Mouse (Mus musculus) fibroblast of lung, adult 2 months (primary cell): ENCODE data around the gene Pdlim7.

ENCODE experiments used
- DNase-seq: peaks from one replicate; pipeline ENCODE4 v3.0.0-alpha.2; 2011; ENCODE audit warnings: low read depth

Pdlim7 gene

GRCm38 (mm10) chr13:55519606-55520005 is 6.1 kb upstream of the Pdlim7 start:
- no peak for DNase-seq

- peak; percentile 63 for DNase-seq
Observed at GRCm38 (mm10) chr13:55516955-55517354, 3.5 kb upstream of the Pdlim7 start.

- no peak for DNase-seq
Observed at GRCm38 (mm10) chr13:55513828-55514227, 352 bp upstream of the Pdlim7 start.

GRCm38 (mm10) chr13:55512379-55513031 is 971 bp downstream of the Pdlim7 start:
- DNase-seq: no peak

GRCm38 (mm10) chr13:55511492-55511861 is 2.0 kb downstream of the Pdlim7 start:
- no peak for DNase-seq

GRCm38 (mm10) chr13:55510668-55511491 is 2.6 kb downstream of the Pdlim7 start:
- DNase-seq: peak; percentile 96

GRCm38 (mm10) chr13:55510332-55510667 is 3.2 kb downstream of the Pdlim7 start:
- DNase-seq: no peak

GRCm38 (mm10) chr13:55508531-55508930 is 4.9 kb downstream of the Pdlim7 start:
- DNase-seq: no peak

GRCm38 (mm10) chr13:55507877-55508276 is 5.6 kb downstream of the Pdlim7 start:
- DNase-seq: no peak

- peak; percentile 46 for DNase-seq
Observed at GRCm38 (mm10) chr13:55506697-55507096, 6.8 kb downstream of the Pdlim7 start.

- DNase-seq: no peak
Observed at GRCm38 (mm10) chr13:55505810-55506209, 7.7 kb downstream of the Pdlim7 start.

- no peak for DNase-seq
Observed at GRCm38 (mm10) chr13:55504390-55504789, 9.1 kb downstream of the Pdlim7 start.

- DNase-seq: no peak
Observed at GRCm38 (mm10) chr13:55502405-55502804, 11.1 kb downstream of the Pdlim7 start.

GRCm38 (mm10) chr13:55500575-55500974 is 12.9 kb downstream of the Pdlim7 start:
- no peak for DNase-seq

- no peak for DNase-seq
Observed at GRCm38 (mm10) chr13:55498906-55499305, 14.6 kb downstream of the Pdlim7 start.

GRCm38 (mm10) chr13:55496661-55497060 is 16.8 kb downstream of the Pdlim7 start:
- no peak for DNase-seq

- DNase-seq: no peak
Observed at GRCm38 (mm10) chr13:55495702-55496101, 17.8 kb downstream of the Pdlim7 start.

GRCm38 (mm10) chr13:55494883-55495621 is 18.4 kb downstream of the Pdlim7 start:
- DNase-seq: no peak

GRCm38 (mm10) chr13:55494257-55494656 is 19.2 kb downstream of the Pdlim7 start:
- no peak for DNase-seq

- DNase-seq: no peak
Observed at GRCm38 (mm10) chr13:55487578-55488498, 25.6 kb downstream of the Pdlim7 start, which contains the start of gene Dbn1. Gene Dbn1, minus strand, starts transcription at chr13:55488111.

GRCm38 (mm10) chr13:55486916-55487577 is 26.4 kb downstream of the Pdlim7 start:
- DNase-seq: no peak
